ENCODE assay signal across 8 mouse cellular contexts in the genomic region with DNA sequence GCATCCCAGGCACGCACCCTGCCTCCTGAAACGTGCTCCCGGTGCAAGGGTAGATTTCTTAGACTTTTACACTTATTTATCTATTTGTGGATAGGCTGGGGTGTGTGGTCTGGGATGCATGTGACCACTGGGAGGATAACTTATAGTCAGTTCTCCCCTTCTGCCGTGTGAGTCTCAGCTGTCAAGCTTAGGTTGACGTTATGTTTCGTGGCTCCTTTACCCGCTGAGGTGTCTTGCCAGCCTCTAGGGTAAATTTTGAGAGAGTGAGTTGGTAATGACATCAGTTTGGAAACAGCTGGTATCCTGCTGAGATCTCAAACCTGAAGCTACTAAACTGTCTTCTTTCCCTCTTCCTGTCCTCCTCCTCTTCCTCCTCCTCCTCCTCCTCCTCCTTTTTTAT. TPM values are rescaled to one million over a fixed set of nuclear protein-coding genes. Genes with fewer than 3 reads are reported as not detected.
DNase-seq lines count a peak whose midpoint lies in the region; ATAC-seq and TF ChIP-seq lines count a peak whose summit lies in the region.

No protein-coding gene starts in this region.

- 11% methylated on average over 7 of the region's 7 CpGs for WGBS in cerebellum, adult 2 months
- WGBS in liver, embryonic 12.5 days (ENCODE audit: insufficient replicate concordance), result 18% methylated on average over 7 of the region's 7 CpGs
- WGBS in stomach, embryonic 15.5 days, result 26% methylated on average over 7 of the region's 7 CpGs

- H3K9me3 ChIP-seq in liver, embryonic 12.5 days (replicated peaks), result no peaks in the 10 kb centered on the region
- no peaks in the 10 kb centered on the region for H3K9me3 ChIP-seq in stomach, embryonic 15.5 days

- H3K27ac ChIP-seq in cerebellum, adult 2 months (ENCODE audit: insufficient read depth, low read length), result peak overlapping the region; percentile 51
- peak overlapping the region; percentile 78 for H3K27ac ChIP-seq in liver, embryonic 12.5 days
- no peak overlapping the region for H3K27ac ChIP-seq in stomach, embryonic 15.5 days

- DNase-seq in cerebellum, adult 2 months, result no peak
- DNase-seq in cerebellum, postnatal 36 days, result no peak
- peak; percentile 76 for DNase-seq in thymus, postnatal 0 days (ENCODE audit: low spot score)
- no peak for DNase-seq in thymus, adult 18-20 months
- no peak for DNase-seq in right cerebral cortex, postnatal 25 days
- no peak for DNase-seq in left cerebral cortex, postnatal 14 days (ENCODE audit: low spot score in 2 of 2)

- TF ChIP-seq CTCF in cerebellum, adult 2 months (IDR thresholded peaks at IDR 0.05; ENCODE audit: borderline replicate concordance, insufficient read depth, low read depth, low read length), result no peak

- H3K4me1 ChIP-seq in cerebellum, adult 2 months (ENCODE audit: control insufficient read depth, insufficient read depth, low read length), result peaks cover 13% of the 10 kb centered on the region
- H3K4me1 ChIP-seq in liver, embryonic 12.5 days, result peaks cover 22% of the 10 kb centered on the region
- H3K4me1 ChIP-seq in stomach, embryonic 15.5 days, result no peaks in the 10 kb centered on the region; the same call in 1 of the 2 replicates

- intact Hi-C loops in left cerebral cortex, postnatal 14 days (cut with DNase I), result no loop called here

- 0 out of 2 replicates have a peak, but pooled peaks cover 7% of the 10 kb centered on the region for H3K36me3 ChIP-seq in liver, embryonic 12.5 days
- no peaks in the 10 kb centered on the region for H3K36me3 ChIP-seq in stomach, embryonic 15.5 days

- no peaks in the 10 kb centered on the region for H3K27me3 ChIP-seq in cerebellum, adult 2 months (ENCODE audit: control insufficient read depth, insufficient read depth, low read length)
- H3K27me3 ChIP-seq in liver, embryonic 12.5 days (replicated peaks), result no peaks in the 10 kb centered on the region
- no peaks in the 10 kb centered on the region for H3K27me3 ChIP-seq in stomach, embryonic 15.5 days (replicated peaks)

- ATAC-seq in liver, embryonic 12.5 days, result no peak; the same call in 1 of the 2 replicates
- ATAC-seq in stomach, embryonic 15.5 days (ENCODE audit: insufficient read depth, low FRiP score, low read depth), result no peak

- TF ChIP-seq POLR2A in cerebellum, adult 2 months (IDR thresholded peaks at IDR 0.05; ENCODE audit: borderline replicate concordance, insufficient read depth, low read length), result no peak

- H3K4me3 ChIP-seq in cerebellum, adult 2 months (replicated peaks; ENCODE audit: insufficient read depth, low read depth, low read length), result peak overlapping the region; percentile 62
- peak overlapping the region; percentile 59 for H3K4me3 ChIP-seq in liver, embryonic 12.5 days
- H3K4me3 ChIP-seq in stomach, embryonic 15.5 days (replicated peaks), result peak overlapping the region; percentile 35

- H3K4me2 ChIP-seq in liver, embryonic 12.5 days, result peak overlapping the region; percentile 68
- peak overlapping the region; percentile 48 for H3K4me2 ChIP-seq in stomach, embryonic 15.5 days

- H3K9ac ChIP-seq in liver, embryonic 12.5 days, result peak overlapping the region; percentile 73
- H3K9ac ChIP-seq in stomach, embryonic 15.5 days, result no peak overlapping the region

RNA-seq across cellular contexts. Expression of gene Tsga10ip, which starts 3.6 kb away (rescaled TPM):
- polyA plus RNA-seq in cerebellum, adult 2 months (2012; rRNA removed), result 0.21 TPM in 1 of 2 replicates, not detected in the other
- polyA plus RNA-seq in thymus, postnatal 0 days (2015; fragmentation: Nextera tagmentation; extraction: Ambion mirVana), result 1.9 TPM in 2 replicates
- 0.22 TPM in 1 of 2 replicates, not detected in the other for polyA plus RNA-seq in liver, embryonic 12.5 days (2016; fragmentation: Nextera tagmentation; extraction: Ambion mirVana)
- 8.3 and 12.9 TPM in 2 replicates for polyA plus RNA-seq in stomach, embryonic 15.5 days (2015; fragmentation: Nextera tagmentation; extraction: Ambion mirVana)
- total RNA-seq in left cerebral cortex, postnatal 14 days (2021), result under 1 TPM in 1 of 2 experiments, not detected in 1; 0.29 TPM

RNA-seq across cellular contexts. Expression of gene Sart1, which starts 17.4 kb away (rescaled TPM):
- 77.5 and 86.5 TPM in 2 replicates for polyA plus RNA-seq in cerebellum, adult 2 months (2012; rRNA removed)
- 73.4 and 84.2 TPM in 2 replicates for polyA plus RNA-seq in thymus, postnatal 0 days (2015; fragmentation: Nextera tagmentation; extraction: Ambion mirVana)
- 69.9 and 72.5 TPM in 2 replicates for polyA plus RNA-seq in liver, embryonic 12.5 days (2016; fragmentation: Nextera tagmentation; extraction: Ambion mirVana)
- 74.8 and 75.3 TPM in 2 replicates for polyA plus RNA-seq in stomach, embryonic 15.5 days (2015; fragmentation: Nextera tagmentation; extraction: Ambion mirVana)
- 10 to 100 TPM; 84.0 to 85.4 TPM for total RNA-seq in left cerebral cortex, postnatal 14 days (2021)

RNA-seq across cellular contexts. Expression of gene Drap1, which starts 18.9 kb away (rescaled TPM):
- polyA plus RNA-seq in cerebellum, adult 2 months (2012; rRNA removed), result 281 and 309 TPM in 2 replicates
- polyA plus RNA-seq in thymus, postnatal 0 days (2015; fragmentation: Nextera tagmentation; extraction: Ambion mirVana), result 217 and 222 TPM in 2 replicates
- 108 TPM in 2 replicates for polyA plus RNA-seq in liver, embryonic 12.5 days (2016; fragmentation: Nextera tagmentation; extraction: Ambion mirVana)
- 210 and 222 TPM in 2 replicates for polyA plus RNA-seq in stomach, embryonic 15.5 days (2015; fragmentation: Nextera tagmentation; extraction: Ambion mirVana)
- total RNA-seq in left cerebral cortex, postnatal 14 days (2021), result 100 to 1,000 TPM; 168 to 192 TPM

RNA-seq across cellular contexts. Expression of gene AI837181, which starts 19.0 kb away (rescaled TPM):
- polyA plus RNA-seq in cerebellum, adult 2 months (2012; rRNA removed), result 130 and 134 TPM in 2 replicates
- polyA plus RNA-seq in thymus, postnatal 0 days (2015; fragmentation: Nextera tagmentation; extraction: Ambion mirVana), result 51.5 and 54.4 TPM in 2 replicates
- polyA plus RNA-seq in liver, embryonic 12.5 days (2016; fragmentation: Nextera tagmentation; extraction: Ambion mirVana), result 21.8 and 24.0 TPM in 2 replicates
- polyA plus RNA-seq in stomach, embryonic 15.5 days (2015; fragmentation: Nextera tagmentation; extraction: Ambion mirVana), result 47.8 and 49.4 TPM in 2 replicates
- 10 to 100 TPM; 60.8 to 63.3 TPM for total RNA-seq in left cerebral cortex, postnatal 14 days (2021)

RNA-seq across cellular contexts. Expression of gene Banf1, which starts 39.0 kb away (rescaled TPM):
- polyA plus RNA-seq in cerebellum, adult 2 months (2012; rRNA removed), result 88.7 and 96.0 TPM in 2 replicates
- 590 and 607 TPM in 2 replicates for polyA plus RNA-seq in thymus, postnatal 0 days (2015; fragmentation: Nextera tagmentation; extraction: Ambion mirVana)
- 365 and 372 TPM in 2 replicates for polyA plus RNA-seq in liver, embryonic 12.5 days (2016; fragmentation: Nextera tagmentation; extraction: Ambion mirVana)
- polyA plus RNA-seq in stomach, embryonic 15.5 days (2015; fragmentation: Nextera tagmentation; extraction: Ambion mirVana), result 433 and 441 TPM in 2 replicates
- 10 to 100 TPM; 91.6 to 99.4 TPM for total RNA-seq in left cerebral cortex, postnatal 14 days (2021)
